Comparison of ENCODE assay signal across 2 mouse cellular contexts in the genomic region with DNA sequence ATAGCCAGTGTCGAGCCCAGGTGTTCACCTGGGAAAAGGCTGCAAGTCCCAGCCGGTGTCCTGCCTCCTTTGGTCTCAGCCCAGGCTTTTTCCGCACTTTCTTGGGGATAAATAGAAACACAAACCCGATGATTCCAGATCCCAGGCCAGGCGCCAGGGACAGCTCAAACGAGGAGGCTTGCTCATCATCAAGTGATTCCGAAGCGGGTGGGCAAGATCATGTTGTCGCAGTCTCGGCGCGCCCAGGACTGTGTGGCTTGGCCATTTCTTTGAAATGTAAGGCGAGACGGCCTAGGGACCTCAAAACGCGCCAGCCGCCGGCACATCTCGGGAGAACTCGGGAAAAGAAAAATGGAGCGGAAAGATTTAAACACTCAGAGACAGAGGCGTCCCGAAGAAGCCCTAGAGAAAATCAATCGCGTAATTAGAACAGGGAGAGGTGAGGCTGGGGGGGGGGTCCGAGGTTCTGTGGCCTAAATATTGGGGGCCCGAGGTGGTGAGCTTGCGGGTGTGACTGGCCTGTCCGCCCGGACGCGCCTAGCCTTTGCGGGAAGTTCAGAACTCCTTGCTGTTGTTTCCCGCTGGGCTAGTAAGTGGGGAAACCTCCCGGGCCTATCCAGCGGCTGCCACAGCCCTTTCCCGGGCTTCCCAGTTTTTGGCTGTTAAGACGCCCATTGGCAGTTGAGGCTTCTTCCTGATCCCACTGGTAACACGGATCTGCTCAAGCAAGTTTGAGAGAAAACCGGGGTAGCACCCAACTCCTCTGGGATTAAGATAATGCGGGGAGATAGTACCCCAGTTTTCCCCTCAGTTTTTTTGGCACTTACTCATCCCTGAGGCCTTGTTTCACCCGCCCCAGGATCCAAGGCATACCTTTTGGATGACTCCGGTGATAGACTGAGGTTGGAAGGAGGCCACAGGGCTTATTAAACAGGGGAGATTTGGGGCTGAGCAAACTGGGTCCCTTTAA.
TF ChIP-seq lines count a peak whose summit lies in the region.

No protein-coding gene starts in this region.

TF ChIP-seq in ES-E14, 5 proteins besides CTCF, POLR2A, EP300 and RAD21 (continued from another document):
- TF ChIP-seq HCFC1 (IDR thresholded peaks at IDR 0.05; ENCODE audit: borderline replicate concordance, insufficient read depth, low read length): no peak
- no peak for TF ChIP-seq MAFK (IDR thresholded peaks at IDR 0.05; ENCODE audit: insufficient read depth, low read depth, low read length)
- no peak for TF ChIP-seq CHD2 (IDR thresholded peaks at IDR 0.05; ENCODE audit: low read depth, low read length)
- no peak for TF ChIP-seq ZC3H11A (IDR thresholded peaks at IDR 0.05; ENCODE audit: borderline replicate concordance, low read depth, low read length)

TF ChIP-seq in myocyte, 11 proteins besides CTCF, POLR2A, EP300 and RAD21 (continued from another document):
- TF ChIP-seq MYOD1 (IDR thresholded peaks at IDR 0.05; ENCODE audit: control insufficient read depth in 1 of 3, insufficient read length in 2 of 3, low read depth in 2 of 3) (no peak), E2F4 (IDR thresholded peaks at IDR 0.05; ENCODE audit: insufficient read depth) (no peak), MAX (IDR thresholded peaks at IDR 0.05; ENCODE audit: low read depth) (no peak), CEBPB (IDR thresholded peaks at IDR 0.05; ENCODE audit: insufficient read depth, poor library complexity, severe bottlenecking) (no peak), TCF12 (IDR thresholded peaks at IDR 0.05; ENCODE audit: insufficient read depth, poor library complexity, severe bottlenecking) (no peak)
